Mouse (Mus musculus) kidney, adult 18-20 months (tissue): Measurements from ENCODE around the gene Nos2.
"Not testable (repeated sequence)": the region's sequence is repeated elsewhere in the genome, so short reads cannot be mapped to it uniquely, and the experiment has no call there.

Experiments
- DNase-seq: peaks from one replicate; pipeline ENCODE4 v3.0.0; 2021

Gene Nos2

DNA sequence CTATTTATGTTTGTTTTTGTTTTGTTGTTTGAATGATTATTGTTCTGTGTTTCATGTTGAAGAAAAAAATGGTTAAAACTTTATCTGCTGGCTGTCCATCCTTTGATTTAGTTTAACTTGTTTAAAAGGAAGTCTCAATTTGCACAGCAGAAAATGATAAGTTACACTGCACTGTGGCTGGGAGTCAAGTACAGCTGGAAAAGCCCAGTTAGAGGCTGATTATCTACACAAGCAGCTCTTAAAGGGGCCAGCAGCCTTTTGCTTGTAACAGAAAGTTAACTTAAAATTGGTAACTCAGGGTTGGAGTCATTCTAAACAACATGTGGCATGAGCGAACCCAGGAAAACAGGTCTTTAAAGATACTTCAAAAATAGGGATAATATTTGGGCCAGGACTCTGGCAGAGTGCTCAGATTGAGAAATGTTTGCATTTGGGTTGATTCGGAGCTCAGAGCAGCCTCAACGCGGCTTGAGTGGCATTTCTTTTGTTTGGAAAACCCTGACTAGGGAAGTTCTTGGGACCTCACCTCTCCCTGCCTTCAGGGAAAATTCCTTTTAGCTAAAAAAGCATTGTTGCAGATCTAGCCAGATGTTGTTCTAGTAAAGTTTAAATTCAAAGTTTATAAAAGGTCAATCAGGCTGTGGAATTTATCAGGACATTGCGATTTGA, 70.4 kb downstream of the Nos2 start:
- DNase-seq = not testable (repeated sequence)

DNA sequence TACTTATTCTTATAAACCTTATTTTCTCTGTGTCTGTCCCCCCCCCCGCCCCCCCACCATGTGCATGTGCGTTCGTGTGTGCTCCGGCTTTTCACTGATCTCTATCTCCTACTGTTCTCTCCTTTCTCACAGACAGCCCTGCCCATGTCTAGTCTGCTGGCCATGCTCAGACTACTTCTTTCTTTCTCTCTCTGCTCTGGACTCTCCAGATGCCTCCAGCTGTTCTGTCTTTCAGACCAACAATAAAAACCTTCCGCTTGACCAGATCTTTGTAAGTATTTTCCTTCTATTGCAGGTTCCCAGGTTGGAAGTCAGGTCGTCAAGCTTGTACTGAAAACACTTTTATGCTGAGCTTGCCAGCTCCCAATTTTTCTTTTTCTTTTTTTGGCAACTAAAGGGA, 78.5 kb downstream of the Nos2 start:
- DNase-seq = no peak

DNA sequence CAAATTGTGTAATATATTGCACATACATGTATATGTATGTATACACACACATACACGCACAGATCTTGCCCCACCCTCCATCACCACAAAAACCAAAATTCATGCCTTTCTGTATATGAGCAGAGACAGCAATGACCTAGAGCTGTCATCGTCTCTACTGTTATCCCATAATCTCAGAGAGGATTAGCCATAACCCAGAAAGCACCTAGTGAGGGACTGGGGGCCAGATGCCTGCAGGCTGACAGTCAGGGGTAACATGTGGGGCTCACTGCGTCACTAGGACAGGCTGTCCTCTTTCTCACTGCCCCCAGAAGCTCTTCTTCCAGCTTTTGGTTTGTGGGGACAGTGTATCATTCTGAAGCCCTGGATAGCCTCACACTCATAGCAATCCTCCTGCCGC, 81.3 kb downstream of the Nos2 start:
- DNase-seq = no peak

DNA sequence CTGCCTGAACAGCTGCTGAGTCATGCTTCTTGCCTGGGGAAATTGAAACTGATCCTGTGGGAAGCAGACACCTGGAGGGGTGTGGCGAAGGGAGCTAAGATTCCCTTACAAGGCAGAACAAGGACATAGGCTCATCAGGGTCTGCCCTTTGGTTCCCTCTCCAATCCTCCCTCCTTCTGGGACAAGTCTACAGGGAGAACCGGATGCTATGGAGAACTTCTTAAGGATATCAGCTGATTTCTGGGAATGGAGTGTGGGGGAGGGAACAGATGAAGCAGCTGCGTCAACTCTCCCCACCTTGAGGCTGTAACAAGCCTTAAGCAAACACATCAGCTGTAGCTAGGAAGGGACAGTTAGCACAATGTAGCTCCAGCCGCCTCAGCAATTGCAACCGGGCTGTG, 82.0 kb downstream of the Nos2 start:
- no peak for DNase-seq

DNA sequence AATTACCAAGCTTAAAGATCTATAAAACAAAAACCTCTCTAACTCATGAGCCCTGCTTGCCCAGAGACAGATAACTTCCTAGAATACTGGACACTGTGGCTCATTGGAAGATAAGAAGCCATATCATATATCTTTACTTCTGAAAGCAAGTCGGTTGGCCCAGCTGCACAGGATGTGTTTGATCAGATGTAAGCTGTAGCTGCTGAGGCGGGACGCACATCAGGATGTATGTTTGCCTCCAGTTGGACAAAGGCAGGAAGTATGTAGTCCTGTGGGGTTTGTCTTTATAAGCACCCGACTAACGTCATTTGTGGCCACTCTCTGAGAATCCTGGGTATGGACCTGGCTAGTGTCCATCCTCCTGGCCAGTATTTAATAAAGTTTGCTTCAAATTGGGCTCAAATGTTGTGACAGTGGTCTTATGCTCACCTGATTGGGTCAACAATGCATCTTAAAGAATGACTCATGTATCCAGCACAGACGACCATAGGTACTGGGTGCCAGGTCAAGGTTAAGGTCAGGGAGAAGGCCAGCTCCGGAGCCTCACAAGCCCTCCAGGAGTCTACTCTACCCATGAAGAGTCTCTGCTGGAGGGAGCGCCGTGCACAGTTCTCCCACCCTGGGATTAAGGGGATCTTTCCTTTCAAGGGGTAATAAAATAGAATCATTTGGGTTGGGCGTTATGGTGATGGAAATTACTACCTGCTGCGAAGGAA, 82.6 kb downstream of the Nos2 start:
- DNase-seq = no peak

DNA sequence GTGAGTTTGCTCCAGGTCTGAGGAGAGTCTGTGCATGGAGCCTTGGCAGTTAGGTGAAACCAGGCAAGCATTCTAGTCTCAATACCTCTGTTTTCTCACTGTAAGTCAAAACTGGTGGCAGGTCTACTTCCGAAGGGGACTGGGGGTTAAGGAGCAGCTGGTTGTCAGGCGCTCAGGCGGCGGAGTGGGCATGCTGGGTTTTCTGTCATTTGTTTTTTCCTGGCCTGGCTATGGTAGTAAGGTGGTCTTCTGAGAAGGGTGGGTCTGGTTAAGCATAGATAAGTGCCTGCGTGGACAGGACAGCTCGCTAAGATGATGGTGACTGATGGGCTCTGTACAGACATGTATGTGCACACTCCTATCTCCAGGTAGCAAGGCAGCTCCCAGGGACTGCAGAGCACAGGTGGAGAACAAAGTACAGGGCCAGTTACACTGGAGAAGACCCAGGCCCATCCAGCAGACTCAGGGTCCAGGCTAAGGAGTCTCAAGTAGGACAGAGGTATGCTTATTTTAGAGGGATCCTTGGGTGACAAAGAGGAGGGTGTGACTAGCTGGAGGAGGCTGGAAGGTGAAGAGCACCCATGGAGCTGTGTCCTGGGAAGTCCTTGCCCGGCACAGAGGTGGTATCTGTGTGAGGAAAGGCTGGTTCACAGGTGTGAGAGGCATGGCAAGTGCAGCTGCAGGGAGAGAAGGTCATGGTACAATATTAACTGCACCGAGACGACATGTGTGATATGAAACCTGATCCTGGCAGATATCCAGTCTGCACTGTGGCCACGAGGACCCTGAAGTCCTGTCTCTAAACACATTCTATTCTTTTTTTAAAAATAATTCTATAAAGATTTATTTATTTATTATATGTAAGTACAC, 83.4 kb downstream of the Nos2 start:
- DNase-seq = no peak

DNA sequence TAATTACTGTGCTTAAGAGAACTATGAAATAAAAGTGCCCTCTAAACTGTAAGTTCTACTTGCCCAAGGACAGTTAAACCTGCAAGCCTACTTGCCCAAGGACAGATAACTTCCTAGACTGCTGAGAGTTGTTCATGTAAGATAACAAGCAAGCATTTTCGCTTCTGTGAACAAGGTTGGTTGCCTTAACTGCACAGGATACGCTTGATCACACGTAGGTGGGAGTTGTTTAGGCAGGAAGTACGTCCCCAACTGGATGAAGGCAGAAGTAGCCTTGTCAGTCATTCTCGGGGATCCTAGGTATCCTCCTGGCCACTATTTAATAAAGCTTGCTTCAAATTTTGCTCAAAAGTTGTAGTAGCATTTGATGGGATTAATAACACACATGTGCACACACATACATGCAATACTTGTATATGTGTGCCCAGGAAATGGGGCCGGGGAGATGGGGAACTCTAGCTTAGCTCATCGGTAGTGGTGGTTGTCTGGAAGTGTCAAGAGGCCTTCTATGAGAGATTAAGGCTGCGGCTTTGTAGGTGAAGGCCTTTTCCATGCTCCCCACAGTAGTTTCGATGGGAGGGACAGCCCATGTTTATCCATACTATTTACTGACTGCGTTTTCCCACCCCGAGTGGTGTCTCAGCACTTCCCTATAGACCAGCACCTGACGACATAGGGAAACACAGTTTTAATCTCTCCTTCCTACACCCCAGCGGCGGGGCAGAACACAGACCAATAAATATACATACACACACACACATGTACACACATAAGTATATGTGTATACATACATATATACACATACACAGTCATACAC, 85.2 kb downstream of the Nos2 start:
- no peak for DNase-seq

DNA sequence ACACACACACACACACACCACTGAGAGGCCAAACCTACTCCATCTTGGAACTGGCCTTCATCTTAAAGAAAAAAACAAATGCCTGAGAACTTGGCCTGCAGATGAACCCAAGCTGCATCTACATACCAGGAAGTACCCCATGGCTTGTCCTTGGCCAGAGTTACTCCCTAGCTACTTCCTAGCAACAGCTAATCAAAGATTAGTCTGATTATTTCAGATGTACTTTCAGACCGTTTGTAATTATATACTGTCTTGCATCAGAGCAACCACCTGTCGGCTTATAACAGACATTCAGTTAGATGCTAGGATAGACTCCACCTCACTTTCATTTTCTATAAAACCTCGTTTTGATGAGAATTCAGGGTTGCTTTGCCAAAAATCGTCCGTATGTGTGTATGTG, 85.8 kb downstream of the Nos2 start:
- DNase-seq = no peak

DNA sequence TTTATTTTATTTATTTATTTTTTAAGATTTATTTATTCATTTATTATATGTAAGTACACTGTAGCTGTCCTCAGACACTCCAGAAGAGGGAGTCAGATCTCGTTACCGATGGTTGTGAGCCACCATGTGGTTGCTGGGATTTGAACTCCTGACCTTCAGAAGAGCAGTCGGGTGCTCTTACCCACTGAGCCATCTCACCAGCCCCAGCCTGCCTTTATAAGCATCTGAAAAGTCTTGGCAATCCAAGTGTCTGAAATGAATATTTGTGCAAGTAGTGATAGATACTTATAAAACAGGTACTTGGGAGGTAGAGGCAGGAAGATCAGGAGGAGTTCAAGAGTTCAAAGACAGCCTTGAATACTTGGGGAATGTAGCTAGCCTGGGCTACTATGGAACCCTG, 86.8 kb downstream of the Nos2 start:
- DNase-seq = not testable (repeated sequence)

DNA sequence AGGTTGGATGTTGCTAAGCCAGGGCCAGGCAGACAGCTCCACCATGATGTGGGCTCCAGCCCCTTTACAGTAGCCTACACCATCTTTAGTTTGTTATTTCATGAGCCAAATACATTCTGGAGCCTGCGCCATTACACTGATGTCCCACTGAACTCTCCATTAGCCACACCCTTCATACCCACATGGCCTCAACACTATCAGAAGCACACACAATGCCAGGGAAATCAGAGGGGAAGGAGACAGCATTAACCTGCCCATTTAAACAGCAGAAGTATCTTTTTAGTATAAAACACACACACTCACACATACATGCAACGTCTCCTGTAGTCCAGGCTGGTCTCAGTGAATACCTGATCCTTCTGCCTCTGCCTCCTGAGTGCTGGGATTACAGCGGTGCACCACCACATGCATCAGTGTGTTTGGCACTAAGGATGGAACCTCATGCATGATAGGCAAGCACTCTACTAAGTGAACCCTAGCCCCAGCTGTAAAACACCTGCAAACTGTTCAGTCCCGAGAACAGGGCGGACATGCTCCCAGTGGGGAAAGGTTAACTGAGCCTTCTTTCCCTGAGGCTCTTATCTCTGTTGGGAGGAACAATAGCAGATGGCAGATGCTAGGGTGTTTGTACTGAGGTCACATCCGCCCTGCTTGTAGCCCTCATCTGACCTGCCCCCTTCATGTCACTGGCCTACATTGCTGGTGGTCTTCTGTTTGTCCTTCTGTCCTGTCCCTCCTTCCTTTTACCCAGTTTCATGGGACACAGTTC, 87.6 kb downstream of the Nos2 start:
- DNase-seq = no peak

DNA sequence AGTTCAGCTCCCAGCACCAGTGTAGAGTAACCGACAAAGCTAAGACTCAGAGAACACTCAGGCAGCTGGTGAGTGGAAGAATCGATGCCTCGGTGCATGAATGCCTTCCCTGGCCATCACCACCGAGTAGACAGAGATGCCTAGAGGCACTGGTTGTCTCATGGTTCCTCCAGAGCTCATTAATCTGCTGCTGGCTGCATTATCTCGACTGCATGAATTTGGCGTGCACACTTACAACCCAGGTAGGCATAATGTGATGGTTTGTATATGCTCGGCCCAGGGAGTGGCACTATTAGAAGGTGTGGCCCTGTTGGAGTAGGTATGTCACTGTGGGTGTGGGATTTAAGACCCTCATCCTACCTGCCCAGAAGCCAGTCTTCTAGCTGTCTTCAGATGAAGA, 88.3 kb downstream of the Nos2 start:
- DNase-seq = no peak
